Mouse (Mus musculus) cerebellum, postnatal 36 days (tissue): ENCODE measurements around the gene Kcnc1.

Source experiments
- DNase-seq, 2 experiments: peaks; one replicate each; pipeline ENCODE4 v3.0.0; 2021 to 2022; ENCODE audit warnings: mixed read lengths in 2 of 2

Gene Kcnc1

DNA sequence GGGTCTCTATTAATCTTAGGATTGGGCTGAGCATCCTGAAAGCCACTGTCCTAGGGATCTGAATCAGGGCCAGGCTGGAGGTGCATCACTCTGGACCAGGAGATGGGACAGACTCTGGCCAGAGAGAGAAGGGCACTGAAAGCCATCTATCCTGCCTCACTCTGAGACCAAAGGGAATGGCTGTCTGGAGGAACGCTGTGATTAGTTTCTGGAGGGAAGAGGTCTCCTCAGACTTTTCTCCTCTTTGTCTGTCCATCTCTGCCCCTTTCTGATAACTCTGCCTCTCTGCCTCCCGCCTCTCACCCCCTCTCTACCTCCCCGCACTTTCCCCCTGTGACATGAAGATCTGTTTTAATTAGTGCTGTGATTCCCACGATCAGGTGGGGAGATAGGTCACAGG lies 1.4 kb upstream of the Kcnc1 start:
- peak in 1 of 2 experiments; percentile 35 for DNase-seq

DNA sequence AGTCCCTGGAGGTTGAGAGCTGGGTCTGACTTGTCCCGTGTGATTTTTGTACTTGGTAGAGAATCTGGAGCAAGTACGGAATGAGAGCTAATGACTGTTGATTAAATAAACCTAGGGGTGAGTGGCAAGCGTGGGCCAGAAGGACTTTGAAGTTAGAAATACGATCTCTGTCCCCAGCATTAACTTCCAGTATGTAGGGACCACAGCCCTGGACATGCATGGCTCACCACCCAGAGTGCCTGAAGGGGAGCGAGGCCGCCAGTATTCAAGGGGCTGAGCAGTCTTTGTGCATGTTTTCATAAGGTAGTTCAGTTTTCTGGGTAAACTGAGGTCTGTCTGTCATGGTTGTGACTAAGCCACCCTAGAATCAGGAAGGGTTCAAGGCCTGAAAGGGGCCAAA lies 726 bp upstream of the Kcnc1 start:
- peak in 1 of 2 experiments; percentile 28 for DNase-seq

DNA sequence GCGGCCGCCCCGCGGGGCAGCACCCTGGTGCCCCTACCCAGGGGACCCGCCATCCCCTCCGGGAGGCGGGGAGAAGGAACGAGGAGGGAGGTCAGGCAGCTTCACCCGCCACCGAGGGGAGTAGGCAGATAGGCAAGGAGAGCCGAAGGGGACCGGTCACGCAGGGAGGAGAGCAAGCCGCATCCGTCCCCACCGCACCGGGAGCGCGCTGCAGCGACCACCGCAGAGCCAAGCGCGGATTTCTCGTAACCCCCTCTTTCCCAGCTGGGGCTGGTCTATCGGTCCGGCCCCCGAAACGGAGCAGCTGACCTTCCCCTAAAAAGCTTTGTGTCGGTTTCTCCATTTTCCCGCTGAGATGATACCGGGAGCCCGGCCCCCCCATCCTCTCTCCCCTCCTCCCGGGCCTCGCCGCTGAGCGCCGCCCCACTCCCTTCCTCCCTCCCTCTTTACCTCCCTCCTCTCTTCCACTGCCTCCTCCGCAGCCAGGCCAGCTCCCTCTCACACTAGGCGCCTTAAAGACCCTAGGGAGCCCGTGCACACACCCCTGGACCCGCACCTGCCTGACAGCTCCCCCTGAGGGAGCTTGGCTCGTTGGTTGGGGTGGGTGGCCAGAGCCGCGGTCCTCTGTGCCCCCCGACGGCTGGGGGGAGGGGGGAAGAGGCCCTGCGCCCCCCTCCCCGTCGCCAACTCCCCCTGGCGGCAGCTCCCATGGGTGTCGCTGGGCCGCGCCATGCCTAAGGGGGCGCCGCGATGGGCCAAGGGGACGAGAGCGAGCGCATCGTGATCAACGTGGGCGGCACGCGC lies 833 bp downstream of the Kcnc1 start:
- DNase-seq: peak; percentile 60 to 70

DNA sequence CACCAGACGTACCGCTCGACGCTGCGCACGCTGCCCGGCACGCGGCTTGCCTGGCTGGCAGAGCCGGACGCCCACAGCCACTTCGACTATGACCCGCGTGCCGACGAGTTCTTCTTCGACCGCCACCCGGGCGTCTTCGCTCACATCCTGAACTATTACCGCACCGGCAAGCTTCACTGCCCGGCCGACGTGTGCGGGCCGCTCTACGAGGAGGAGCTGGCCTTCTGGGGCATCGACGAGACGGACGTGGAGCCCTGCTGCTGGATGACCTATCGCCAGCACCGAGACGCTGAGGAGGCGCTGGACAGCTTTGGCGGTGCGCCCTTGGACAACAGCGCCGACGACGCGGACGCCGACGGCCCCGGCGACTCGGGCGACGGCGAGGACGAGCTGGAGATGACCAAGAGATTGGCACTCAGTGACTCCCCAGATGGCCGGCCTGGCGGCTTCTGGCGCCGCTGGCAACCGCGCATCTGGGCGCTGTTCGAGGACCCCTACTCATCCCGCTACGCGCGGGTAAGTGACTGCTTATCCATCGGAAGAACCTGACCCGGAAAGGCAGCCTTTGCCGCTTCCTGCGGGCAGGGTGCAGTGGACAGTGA lies 1.5 kb downstream of the Kcnc1 start:
- DNase-seq: peak in 1 of 2 experiments; percentile 54

DNA sequence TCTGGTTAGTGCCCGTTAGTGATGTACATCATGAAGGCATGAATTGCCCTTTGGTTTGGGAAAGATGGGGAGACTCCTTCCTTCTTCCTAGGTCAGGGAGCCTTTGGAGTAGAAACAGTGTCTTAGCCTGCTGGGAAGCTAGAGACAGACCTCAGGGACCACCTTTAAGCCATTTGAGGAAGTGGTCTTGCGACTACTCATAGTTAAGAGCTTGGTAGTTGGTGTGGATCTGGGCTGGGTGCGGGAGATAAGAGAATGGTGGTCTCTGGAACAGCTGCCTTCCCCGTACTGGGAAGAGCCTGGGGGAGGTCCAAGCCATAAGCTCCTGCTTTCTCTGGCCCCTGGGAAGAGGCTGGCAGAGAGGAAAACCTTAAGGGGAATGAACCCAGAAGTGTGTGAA lies 2.3 kb downstream of the Kcnc1 start:
- no peak for DNase-seq

DNA sequence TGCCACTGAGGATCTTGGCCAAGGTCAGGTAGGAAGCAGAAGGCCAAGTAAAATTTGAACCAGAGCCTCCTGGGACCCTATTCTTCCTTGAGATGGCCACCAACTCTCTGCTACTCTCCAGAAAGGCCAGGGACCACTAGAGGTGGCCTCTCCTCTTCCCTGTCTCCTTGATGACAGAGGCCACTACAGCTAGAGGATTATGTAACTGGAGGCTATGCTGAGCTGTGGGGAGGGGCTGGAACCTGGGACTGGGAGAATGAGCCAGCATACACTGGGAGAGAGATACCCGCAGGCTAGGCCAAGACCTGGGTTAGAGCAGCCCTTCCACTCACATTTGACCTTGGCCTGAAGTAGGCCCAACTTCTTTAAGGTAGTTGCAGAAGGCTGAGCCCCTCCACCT lies 3.4 kb downstream of the Kcnc1 start:
- peak; percentile 38 to 40 for DNase-seq

DNA sequence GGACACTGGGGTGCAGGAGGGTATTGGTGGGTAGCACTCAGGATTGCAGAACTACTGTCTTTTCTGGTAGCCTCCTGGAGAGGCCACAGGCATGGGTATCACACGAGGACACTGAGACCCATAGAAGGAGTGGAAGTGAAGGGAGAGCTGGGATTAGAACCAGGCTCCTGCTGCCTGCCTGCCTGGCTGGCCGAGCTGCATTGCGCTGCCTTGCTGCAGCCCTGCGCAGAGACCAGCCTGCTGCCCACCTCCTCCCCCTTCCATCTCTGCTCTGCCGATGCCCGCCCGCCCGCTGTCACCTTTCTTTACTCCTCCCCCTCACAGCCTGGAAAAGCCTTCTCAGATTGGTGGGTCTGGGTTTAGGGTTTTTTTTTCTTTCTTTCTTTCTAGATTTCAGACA lies 4.0 kb downstream of the Kcnc1 start:
- DNase-seq: peak; percentile 49 to 56

DNA sequence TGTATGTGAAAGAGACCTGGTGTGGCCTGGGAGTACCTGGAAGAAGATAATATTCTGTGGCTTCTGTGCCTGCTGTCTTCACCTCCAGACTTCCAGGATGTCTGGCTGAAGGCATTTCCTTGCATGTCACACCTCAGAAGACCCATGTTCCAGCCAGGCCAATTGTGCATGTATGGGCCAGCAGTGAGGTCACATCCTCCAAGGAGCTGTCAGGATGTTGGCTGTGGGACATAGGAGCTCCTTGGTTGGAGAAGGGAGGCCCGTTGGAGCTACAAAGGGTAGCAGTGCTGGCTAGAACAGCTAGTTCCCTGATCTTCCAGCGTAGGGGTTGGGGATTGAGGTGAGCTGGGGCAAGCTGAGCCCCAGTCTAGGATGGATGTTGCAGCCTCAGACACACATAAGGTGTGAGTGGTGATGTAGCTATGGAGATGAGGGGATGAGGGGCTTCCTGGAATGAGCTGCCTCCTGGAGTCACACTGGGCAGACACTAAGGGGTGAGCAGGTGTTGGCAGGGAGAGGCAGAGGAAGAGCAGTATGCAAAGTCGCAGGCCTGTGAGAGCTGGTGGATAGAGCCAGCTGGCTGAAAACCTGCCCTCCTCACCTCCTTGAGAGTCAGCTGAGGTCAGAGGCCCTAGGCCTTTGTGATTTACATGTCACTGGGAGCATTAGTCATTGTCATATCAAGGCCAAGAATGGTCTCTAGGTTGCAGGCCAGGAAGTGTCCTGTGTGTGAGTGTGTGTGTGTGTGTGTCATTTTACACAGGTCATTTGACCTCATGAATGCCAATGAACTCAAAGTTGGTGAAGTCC lies 5.3 kb downstream of the Kcnc1 start:
- DNase-seq: peak; percentile 35 to 42

DNA sequence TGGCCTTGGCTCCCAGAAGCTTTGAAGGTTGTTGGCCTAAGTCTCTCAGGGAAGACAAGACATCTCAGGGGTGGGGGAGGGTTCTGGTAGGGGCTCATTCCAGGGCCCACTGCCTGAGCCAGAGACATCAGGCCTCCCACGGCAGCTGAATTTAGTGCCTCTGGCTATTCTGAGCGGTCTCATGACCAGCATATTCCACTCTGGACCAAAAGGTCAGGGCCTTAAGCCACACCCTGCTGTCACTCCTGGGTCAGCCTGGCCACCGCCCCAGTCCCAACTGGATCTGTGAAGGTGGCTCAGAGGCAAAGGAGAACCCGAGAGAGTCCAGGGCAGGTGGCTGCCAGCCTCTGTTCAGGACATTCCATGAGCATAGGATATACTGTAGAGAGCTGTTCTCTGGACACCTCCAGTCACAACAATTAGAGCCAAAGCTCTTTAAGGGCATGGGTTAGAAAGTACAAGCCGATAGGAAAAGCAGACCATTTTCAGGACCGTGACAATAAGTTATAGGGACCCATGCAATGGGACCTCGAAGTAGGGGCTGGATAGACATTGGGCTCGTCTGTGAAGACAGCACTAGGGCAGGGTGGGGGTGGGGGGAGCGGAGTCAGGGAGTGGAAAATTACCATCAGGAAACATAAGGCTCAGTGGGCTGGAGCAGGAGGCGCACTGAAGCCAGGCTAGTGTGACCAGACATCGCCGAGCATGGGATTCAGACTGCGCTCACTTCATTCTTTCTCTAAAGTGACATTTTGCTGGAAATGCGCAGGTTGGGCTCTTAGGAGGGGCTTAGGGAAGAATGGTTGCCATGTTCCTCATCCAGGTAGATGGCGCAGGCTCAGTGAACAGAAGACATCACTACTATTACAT lies 7.6 kb downstream of the Kcnc1 start:
- peak; percentile 23 to 49 for DNase-seq

DNA sequence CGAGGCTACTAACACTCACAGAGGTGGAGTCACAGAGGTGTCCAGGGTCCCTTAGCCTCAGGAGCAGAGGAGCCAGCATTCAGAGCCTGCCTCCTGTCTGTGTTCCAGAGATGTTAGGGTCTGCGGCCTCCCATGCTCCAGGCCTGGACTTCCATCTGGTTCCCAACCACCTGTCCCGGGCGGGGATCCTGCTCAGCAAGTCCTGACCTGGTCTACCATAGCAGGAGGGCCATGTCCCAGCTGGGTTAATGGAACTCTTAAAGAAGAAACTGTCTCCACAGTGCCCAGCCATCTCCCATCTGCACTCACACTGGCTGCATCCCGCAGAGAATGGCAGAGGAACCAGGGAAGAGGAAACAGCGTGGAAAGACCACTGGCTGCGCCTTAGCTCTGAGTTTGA lies 8.5 kb downstream of the Kcnc1 start:
- peak in 1 of 2 experiments; percentile 50 for DNase-seq

DNA sequence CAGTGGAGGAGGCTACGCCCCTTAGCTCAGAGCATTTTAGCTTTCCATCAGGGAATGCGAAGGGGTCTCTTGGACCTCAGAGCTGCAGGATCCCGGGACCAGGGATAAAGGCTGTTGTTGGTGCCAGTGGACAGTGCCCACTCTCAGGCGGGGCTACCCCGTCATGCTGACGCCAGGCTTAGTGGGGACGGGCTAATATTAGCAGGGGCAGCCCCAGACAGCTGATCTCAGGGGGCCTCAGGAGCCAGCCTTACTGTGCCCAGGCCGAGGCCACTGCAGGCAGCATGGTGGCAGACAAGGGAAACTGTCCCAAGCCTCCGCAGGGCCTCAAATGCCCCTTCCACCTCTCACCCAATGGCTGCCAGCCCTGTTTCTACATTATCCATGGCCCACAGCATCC lies 12.3 kb downstream of the Kcnc1 start:
- DNase-seq: no peak

DNA sequence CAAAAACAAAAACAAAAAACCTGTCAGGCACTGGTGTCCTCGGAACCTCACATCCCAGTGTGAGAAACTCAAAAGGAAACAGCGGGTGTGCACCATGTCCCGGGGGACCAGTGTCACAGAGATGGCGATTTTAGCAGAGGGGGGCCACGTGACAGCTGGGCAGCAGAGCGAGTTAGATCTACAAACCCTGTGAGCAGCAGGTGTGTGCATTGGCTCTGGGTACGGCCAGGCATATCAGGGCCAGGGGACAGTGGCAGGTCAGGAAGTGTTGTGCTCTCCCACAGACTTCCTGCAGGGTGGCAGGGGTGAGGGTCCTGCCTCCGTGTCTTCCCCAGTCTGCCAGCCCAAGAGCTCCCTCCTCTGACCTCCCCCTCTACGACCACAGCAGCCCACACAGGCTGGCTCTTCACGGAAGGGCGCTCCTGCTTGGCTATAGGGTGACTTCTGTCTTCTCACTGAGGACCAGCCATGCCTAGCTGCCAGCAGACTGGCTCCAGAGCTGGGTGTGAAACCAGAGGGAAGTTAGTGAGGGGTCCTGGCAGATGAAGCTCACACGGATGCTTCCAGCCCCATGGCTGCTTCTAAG lies 13.0 kb downstream of the Kcnc1 start:
- no peak for DNase-seq

DNA sequence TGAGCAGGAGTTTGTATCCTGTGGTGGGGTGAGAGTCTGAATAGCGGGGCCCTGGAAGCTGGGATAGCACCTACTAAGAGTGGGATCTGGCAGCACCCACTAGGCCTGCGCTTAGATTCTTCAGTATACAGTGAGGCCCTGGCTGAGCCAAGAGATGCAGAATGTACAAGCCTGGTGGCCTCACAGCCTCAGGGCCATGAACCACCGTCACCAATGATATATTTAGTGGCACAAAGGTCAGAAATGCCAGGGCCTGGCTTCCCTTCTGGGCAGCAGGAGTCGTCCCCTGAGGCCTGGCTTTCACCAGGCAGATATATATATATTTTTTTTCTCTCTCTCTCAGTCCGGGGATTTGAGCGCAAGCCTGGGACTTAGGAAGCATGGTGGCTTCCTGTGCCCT lies 14.4 kb downstream of the Kcnc1 start:
- DNase-seq: no peak

DNA sequence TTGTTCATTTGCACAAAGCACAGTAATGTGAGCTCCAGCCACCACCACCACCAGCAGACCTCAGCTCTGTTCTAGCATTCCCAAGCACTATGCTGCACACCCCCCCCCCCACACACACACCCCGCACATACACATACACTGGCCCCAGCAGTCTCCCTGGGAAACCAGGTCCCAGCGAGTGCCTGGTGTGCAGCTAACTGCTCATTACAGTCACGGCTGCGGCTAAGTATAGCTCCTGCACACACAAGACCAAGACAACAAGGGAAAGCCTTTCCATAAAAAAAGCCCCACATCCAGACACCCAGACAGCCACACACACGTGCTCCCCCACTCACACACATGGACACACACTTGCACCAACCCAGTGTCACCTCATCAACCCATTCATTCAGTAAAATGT lies 16.5 kb downstream of the Kcnc1 start:
- no peak for DNase-seq

DNA sequence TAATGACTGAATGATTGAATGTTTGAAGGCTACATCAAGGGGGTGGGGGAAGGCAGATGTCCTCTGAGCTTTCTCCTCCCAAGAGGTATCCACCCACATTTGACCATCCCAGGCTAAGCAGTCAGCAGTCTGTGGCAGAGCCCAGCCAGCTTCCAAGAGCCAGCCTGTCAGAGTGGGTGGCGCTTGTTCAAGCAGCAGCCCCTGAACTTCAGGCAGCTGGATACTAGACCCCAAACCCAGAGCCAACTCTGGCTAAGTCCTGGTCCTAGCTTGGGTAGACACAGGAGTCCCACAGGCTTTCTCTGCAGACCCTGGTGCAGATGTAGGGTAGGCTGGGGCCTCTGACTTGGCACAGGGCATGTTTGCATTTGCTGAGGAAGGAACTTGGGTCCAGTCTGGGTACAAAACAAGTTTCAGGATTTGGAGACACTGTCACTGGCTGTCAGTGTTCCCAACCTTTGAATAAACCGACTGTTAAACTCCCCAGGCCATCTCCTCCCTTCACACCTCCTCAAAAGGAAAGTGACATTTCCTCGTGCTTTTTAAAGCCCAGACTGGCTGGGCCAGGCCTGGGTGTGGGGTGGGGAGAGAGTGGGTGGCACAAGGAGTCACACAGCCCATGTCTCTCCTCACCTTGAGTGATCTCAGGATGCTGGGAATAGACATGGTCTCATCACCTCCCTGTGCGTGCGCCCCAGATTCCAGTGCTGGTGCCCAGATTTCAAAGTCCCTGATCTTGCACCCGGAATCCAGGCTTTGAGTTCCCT lies 17.8 kb downstream of the Kcnc1 start:
- DNase-seq: no peak

DNA sequence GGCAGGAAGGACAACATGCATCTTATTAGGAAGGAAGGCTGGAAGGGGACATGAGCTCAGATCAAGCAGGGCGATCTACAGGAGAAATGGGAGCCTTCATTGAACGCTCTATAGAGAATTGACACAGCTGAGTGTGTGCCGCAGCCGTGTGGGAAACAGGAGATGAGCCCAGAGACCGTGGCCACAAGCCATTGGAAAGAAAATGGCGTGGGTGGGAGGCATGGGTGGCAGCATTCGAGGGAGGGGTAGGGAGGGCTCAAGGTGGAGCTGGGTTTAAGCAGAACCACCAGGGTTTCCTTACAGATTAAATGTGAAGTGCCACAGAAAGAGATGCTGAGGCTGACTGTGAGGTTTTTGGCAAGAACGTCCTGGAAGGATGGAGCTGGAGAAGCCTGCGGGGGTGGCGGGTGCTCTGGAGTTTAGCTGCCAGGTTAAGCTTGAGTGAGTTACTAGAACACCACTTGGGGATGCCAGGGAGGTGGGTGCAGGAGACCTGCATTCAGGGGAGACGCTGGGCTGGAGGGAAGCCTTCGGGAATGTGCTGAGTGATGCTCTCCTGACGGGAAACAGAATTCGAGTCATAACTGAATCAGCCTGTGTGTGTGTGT lies 19.6 kb downstream of the Kcnc1 start:
- peak in 1 of 2 experiments; percentile 57 for DNase-seq

DNA sequence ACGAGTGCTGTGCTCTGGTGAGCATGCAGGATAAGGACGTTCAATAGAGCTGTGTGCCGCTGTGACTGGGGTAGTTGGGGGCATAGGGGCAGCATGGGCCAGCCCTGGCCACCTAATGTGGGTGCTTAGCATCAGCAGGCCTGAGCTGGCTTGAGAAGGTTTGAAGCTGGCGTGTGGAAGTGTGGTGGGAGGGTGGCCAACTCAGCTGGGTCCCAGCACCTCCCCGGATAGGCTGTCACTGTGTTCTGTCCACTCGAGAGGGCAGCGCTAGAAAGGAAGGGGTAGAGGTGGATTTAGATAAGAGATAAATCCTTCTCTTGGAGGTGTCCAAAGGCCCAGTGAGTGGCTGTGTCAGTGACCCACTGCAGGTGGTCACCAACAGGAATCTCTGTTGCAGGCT lies 21.2 kb downstream of the Kcnc1 start:
- peak in 1 of 2 experiments; percentile 56 for DNase-seq

DNA sequence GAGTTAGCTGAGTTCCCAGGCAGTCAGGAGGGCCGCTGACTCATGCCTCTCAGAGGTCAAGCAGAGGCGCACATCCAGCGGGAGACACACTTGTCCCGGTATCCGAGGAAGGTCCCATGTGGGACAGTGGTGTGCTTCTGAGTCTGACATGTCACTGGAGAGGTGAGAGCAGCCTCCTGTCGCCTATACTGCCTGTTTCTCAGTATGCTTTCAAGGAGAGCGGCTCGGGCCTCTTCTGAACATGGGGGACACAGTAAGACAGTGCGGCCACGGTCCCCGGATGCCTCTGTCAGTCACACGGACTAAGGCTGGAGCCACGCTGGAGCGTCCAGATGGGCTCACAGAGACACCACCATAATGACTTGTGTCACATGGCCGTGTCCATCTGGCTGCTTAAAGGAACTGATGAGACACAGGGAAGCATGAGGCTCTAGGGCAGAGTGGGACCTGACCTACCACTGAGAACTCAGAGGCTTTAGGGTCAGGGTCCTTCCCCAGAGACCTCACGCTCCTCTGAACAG lies 21.9 kb downstream of the Kcnc1 start:
- peak in 1 of 2 experiments; percentile 65 for DNase-seq

DNA sequence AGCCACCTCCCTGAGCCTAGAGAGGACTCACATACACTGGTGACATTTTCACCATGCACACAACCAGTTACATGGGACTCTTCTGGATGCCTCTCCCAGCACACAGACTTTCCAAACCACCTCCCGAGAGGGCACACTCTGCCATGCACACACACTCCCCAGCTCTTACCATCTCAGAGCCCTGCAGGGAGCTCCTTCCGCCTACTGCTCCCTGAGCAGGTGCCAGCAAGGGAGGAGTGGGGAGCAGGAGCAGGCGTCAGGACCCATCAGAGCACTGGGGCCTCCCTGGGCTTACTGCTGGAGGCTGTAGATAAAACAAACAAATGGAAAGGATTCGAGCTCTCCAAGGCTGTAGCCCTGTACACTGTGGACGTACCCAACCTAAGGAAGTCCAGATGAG lies 25.2 kb downstream of the Kcnc1 start:
- peak; percentile 55 for DNase-seq

DNA sequence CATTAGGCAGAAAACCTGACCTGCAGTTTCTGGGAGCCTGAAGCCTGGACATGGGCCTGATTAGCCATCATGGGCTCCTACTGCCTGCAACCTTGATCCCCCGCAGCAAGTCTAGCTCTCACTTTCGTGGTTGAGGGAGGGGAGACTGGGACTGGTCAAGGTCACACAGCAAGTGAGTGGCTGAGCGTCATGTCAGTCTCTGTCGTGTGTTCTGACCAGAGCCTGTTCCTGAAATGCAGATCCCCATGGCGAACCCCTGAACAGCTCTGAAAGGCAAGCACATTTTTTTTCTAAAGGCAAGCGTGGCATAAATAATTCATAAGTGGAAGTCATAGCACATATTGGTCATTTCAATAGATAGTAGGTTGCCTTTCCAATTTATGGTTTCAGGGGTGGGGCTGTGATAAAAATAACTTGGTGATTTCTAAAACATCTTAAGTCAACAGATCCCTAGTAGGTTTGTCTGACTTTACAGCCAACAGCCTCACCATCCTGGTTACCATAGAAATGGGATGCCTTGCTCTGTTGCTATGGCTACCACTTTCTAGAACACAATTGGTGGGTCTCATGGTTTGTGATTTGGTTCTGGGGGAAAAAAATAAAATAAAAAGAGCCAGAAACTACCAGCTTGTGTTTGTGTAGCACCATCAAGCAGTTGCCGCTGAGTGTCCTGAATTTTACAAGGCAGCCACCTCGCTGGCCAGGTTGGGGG lies 25.9 kb downstream of the Kcnc1 start:
- no peak for DNase-seq
